In the genomic region with DNA sequence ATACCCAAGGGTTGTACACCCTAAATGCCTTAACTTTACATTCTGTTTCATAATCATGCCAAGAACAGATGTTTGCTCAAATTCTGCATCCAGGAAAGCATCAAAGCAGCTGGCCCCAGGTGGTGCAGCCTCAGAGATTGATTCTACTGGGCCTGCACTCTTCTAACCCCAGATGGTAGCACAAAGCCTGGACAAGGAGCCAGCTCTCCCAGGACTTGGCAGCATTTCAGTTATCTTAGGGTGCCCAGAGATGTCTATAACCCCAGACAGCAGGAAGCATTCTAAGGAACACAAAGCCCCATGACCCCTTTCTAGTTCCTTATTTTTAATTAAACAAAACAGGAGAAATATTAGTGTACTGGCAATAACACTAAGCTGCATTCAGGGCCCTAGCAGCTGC, we compare ENCODE assay signal across 21 mouse cellular contexts.
DNase-seq lines count a peak whose midpoint lies in the region; ATAC-seq and TF ChIP-seq lines count a peak whose summit lies in the region.
"Had no signal": no experiment of that assay in that cellular context is flagged by ENCODE, and none has a peak within 500 bp of the region (broad histone marks: within the 10 kb centered on the region; RNA-seq: fewer than 3 reads in every experiment).

No protein-coding gene starts in this region.

- DNase-seq in heart, adult 11 months = peak; percentile 68
- DNase-seq in heart, postnatal 4 days = no peak
- peak; percentile 9 for DNase-seq in midbrain, postnatal 0 days (ENCODE audit: low spot score)
- peak; percentile 59 to 67 for DNase-seq in cerebellum, postnatal 10 days
- no peak for DNase-seq in thymus, postnatal 4 days
- DNase-seq in gastrocnemius, postnatal 25 days = no peak
- DNase-seq: adrenal gland, postnatal 36 days; embryo, embryonic 11 days; gastrocnemius, postnatal 10 days; heart, adult 2 months; heart, postnatal 36 days; kidney, adult 9 months; kidney, postnatal 25 days; lung, adult 2 months; thymus, postnatal 25 days had no signal

- H3K36me3 ChIP-seq in midbrain, postnatal 0 days (ENCODE audit: insufficient read depth, low read length) = no peaks in the 10 kb centered on the region
- H3K36me3 ChIP-seq in midbrain, embryonic 15.5 days (replicated peaks) = no peaks in the 10 kb centered on the region
- H3K36me3 ChIP-seq: intestine, embryonic 15.5 days; liver, embryonic 12.5 days; neural tube, embryonic 13.5 days had no signal

- H3K27me3 ChIP-seq in midbrain, postnatal 0 days (ENCODE audit: insufficient read depth, low read length) = no peaks in the 10 kb centered on the region
- no peaks in the 10 kb centered on the region for H3K27me3 ChIP-seq in midbrain, embryonic 15.5 days (replicated peaks)
- H3K27me3 ChIP-seq: CH12.LX; intestine, embryonic 15.5 days; liver, embryonic 12.5 days; megakaryocyte, embryonic 14.5 days; neural tube, embryonic 13.5 days had no signal

- H3K4me1 ChIP-seq in midbrain, postnatal 0 days (ENCODE audit: insufficient read depth, low read length) = no peaks in the 10 kb centered on the region
- no peaks in the 10 kb centered on the region for H3K4me1 ChIP-seq in midbrain, embryonic 15.5 days
- H3K4me1 ChIP-seq: intestine, embryonic 15.5 days; liver, embryonic 12.5 days; megakaryocyte, embryonic 14.5 days; neural tube, embryonic 13.5 days had no signal

- H3K4me2 ChIP-seq in midbrain, postnatal 0 days (ENCODE audit: low read depth, low read length, poor library complexity, severe bottlenecking) = no peak overlapping the region
- no peak overlapping the region for H3K4me2 ChIP-seq in midbrain, embryonic 15.5 days
- H3K4me2 ChIP-seq: intestine, embryonic 15.5 days; liver, embryonic 12.5 days; neural tube, embryonic 13.5 days had no signal

- no peak for TF ChIP-seq CTCF in midbrain, postnatal 0 days (IDR thresholded peaks at IDR 0.05)

- no peak overlapping the region for H3K9ac ChIP-seq in midbrain, postnatal 0 days (replicated peaks; ENCODE audit: low read length, poor library complexity, severe bottlenecking)
- no peak overlapping the region for H3K9ac ChIP-seq in midbrain, embryonic 15.5 days
- H3K9ac ChIP-seq: intestine, embryonic 15.5 days; liver, embryonic 12.5 days; neural tube, embryonic 13.5 days had no signal

- no peak for ATAC-seq in midbrain, postnatal 0 days (ENCODE audit: low FRiP score)
- ATAC-seq in midbrain, embryonic 15.5 days (replicated peaks) = no peak
- ATAC-seq: intestine, embryonic 15.5 days; liver, embryonic 12.5 days had no signal

- H3K27ac ChIP-seq in midbrain, postnatal 0 days (ENCODE audit: low read depth, low read length) = no peak overlapping the region
- H3K27ac ChIP-seq in midbrain, embryonic 15.5 days = no peak overlapping the region
- H3K27ac ChIP-seq: heart, adult 2 months; intestine, embryonic 15.5 days; liver, embryonic 12.5 days; neural tube, embryonic 13.5 days had no signal

- no peaks in the 10 kb centered on the region for H3K9me3 ChIP-seq in midbrain, postnatal 0 days (ENCODE audit: low read length)
- no peaks in the 10 kb centered on the region for H3K9me3 ChIP-seq in midbrain, embryonic 15.5 days
- H3K9me3 ChIP-seq: intestine, embryonic 15.5 days; liver, embryonic 12.5 days; megakaryocyte, embryonic 14.5 days; neural tube, embryonic 13.5 days had no signal

- no peak overlapping the region for H3K4me3 ChIP-seq in midbrain, postnatal 0 days (ENCODE audit: low read depth, low read length)
- no peak overlapping the region for H3K4me3 ChIP-seq in midbrain, embryonic 15.5 days
- H3K4me3 ChIP-seq: heart, adult 2 months; intestine, embryonic 15.5 days; liver, embryonic 12.5 days; megakaryocyte, embryonic 14.5 days; neural tube, embryonic 13.5 days had no signal

Comparison
In these comparisons a context has a peak if more than half of its experiments do, and no peak if none do; other contexts are left out.
1. DNase-seq: peak in heart, adult 11 months (single experiment), midbrain, postnatal 0 days (single experiment) and cerebellum, postnatal 10 days (2 of 2); none in heart, postnatal 4 days (single experiment), thymus, postnatal 4 days (single experiment) and gastrocnemius, postnatal 25 days (single experiment).